Mouse (Mus musculus): ENCODE measurements around the gene 4930524J08Rik. TPM values are rescaled to one million over a fixed set of nuclear protein-coding genes. Genes with fewer than 3 reads are reported as not detected.

Gene 4930524J08Rik
- not detected for polyA plus RNA-seq (2017; shearing (Covaris generic))

DNA sequence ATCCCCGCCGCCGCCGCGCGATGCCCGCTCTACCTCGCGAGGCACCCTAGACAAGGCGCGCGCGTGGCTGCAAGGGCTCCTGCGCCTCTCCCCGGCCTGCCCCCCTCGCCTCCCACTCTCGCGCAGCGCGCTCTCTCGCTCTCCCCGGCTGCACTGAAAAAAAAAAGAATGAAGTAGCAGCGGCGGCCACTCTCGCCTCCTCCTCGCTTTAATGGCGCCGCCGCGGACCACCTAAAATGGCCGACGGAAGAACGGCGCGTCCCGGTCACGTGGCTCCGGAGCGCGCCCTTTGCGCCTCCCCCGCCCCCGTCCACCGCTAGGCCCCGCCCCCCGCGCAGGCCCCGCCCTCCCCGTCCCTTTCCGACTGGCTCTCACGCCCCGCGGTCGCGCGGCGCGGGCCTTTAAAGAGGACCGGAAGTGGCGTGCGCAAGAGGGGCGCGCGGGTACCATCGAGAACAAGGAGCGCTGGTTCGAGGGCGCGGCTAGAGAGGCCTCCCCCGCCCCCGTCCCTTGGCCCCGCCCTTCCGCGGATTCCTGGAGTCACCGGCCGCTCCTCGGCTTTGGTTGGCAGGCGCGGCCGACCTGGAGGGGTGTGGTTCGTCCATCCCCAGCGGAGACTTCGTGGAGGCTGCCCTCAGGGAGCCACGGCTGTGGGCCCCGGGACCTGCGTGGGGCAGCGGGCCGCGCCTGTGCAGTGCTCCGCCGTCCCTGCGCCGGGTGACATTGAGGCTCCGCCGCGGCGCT lies at the start of gene 4930524J08Rik, which contains the start of gene Hnrnpd:
4930524J08Rik (plus strand) TSS at position 363 of the 744 bp plus-strand sequence.
Hnrnpd (minus strand) TSS at position 240 of the 744 bp plus-strand sequence.

Other genes starting within 250 kb of the 4930524J08Rik start
- 4.5 TPM for gene Rasgef1b, start 250.0 kb upstream of the 4930524J08Rik start, polyA plus RNA-seq (2017; shearing (Covaris generic))
- gene Vamp9, start 72.8 kb upstream of the 4930524J08Rik start, polyA plus RNA-seq (2017; shearing (Covaris generic)) = 0.76 TPM
- gene Hnrnpd, start 123 bp upstream of the 4930524J08Rik start, polyA plus RNA-seq (2017; shearing (Covaris generic)) = 15.9 TPM
- gene Hnrnpdl, start 60.6 kb downstream of the 4930524J08Rik start, polyA plus RNA-seq (2017; shearing (Covaris generic)) = 128 TPM
- 37.9 TPM for gene Enoph1, start 60.9 kb downstream of the 4930524J08Rik start, polyA plus RNA-seq (2017; shearing (Covaris generic))
- not detected for gene Tmem150c, start 180.7 kb downstream of the 4930524J08Rik start, polyA plus RNA-seq (2017; shearing (Covaris generic))